Mouse (Mus musculus) heart, embryonic 13.5 days (tissue): ENCODE measurements around the gene Efcab2. TPM values are rescaled to one million over a fixed set of nuclear protein-coding genes. Genes with fewer than 3 reads are reported as not detected.

Experiments
- ATAC-seq: fragments of 200-750 bp; cut with Nextera tagmentation; 2 replicates; pipeline ENCODE4 v1.8.0; 2017; ENCODE audit warnings: moderate TSS enrichment; ENCODE audit not compliant: insufficient number of reproducible peaks, low FRiP score, low TSS enrichment; ENCODE audit errors: extremely low read depth
- H3K27ac ChIP-seq: fragments of 300-500 bp; sonication (generic); replicated peaks from 2 replicates; pipeline ENCODE4 v1.5.1; 2015; ENCODE audit warnings: moderate library complexity, mild to moderate bottlenecking, inconsistent platforms
- H3K27me3 ChIP-seq: fragments of 300-500 bp; sonication (generic); replicated peaks from 2 replicates; pipeline ENCODE4 v1.6.1; 2015; ENCODE audit warnings: mild to moderate bottlenecking, inconsistent platforms
- H3K36me3 ChIP-seq: fragments of 300-500 bp; sonication (generic); 2 replicates; pipeline ENCODE4 v1.6.1; 2015; ENCODE audit warnings: mild to moderate bottlenecking, inconsistent platforms
- H3K4me1 ChIP-seq: fragments of 300-500 bp; sonication (generic); 2 replicates; pipeline ENCODE4 v1.6.1; 2015; ENCODE audit warnings: inconsistent platforms
- H3K4me2 ChIP-seq: fragments of 300-500 bp; sonication (generic); 2 replicates; pipeline ENCODE4 v1.6.1; 2015; ENCODE audit warnings: inconsistent platforms, mild to moderate bottlenecking, moderate library complexity
- H3K4me3 ChIP-seq: fragments of 300-500 bp; sonication (generic); 2 replicates; pipeline ENCODE4 v1.5.1; 2015; ENCODE audit warnings: moderate library complexity, mild to moderate bottlenecking, inconsistent platforms
- H3K9ac ChIP-seq: fragments of 300-500 bp; sonication (generic); 2 replicates; pipeline ENCODE4 v1.6.1; 2015; ENCODE audit warnings: inconsistent platforms, mild to moderate bottlenecking, moderate library complexity
- H3K9me3 ChIP-seq: fragments of 300-500 bp; sonication (generic); 2 replicates; pipeline ENCODE4 v1.6.1; 2016; ENCODE audit warnings: inconsistent platforms
- WGBS: fragments of 180-500 bp; shearing (Covaris S2); methylation state at CpG from one replicate; pipeline ENCODE4 v1.1.7; 2015; ENCODE audit warnings: mixed read lengths; 5-methylcytosine and 5-hydroxymethylcytosine counted together
- microRNA-seq: library from miRNA; unstranded; fragments of <30 nt; microRNA quantifications from one replicate; pipeline ENCODE4, GENCODE M21; 2016
- polyA plus RNA-seq: library from polyadenylated mRNA; unstranded; fragments of >200 nt; fragmentation: Nextera tagmentation; extraction: Ambion mirVana; gene quantifications from 2 replicates; pipeline ENCODE4 v1.2.1, GENCODE M21; 2015

The Efcab2 gene
- polyA plus RNA-seq, 1 experiment from 2014 or later = 12.3 TPM

DNA sequence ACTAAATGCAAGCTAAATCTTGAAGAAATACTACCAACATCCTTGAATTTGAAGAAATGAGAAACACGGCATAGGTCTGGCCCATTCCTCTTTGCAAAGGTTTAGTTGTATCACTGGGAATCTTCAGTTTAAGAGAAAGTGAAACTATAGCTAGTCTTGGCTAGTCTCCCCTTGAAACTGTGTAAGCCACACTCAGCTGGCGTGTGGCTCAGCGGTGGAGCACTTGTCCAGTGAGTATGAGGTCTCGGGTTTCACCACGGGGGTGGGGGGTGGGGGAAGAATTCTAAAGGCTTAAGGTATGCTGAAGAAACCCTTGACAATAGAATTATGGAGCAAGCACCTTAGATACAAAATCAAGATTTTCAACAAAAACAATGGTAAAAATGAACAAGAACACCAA lies 117.3 kb downstream of the Efcab2 start:
- H3K4me1 ChIP-seq = no peaks in the 10 kb centered on the region
- no peaks in the 10 kb centered on the region for H3K27me3 ChIP-seq
- no peak overlapping the region for H3K4me3 ChIP-seq
- no peaks in the 10 kb centered on the region for H3K9me3 ChIP-seq
- H3K27ac ChIP-seq = no peak overlapping the region
- no peaks in the 10 kb centered on the region for H3K36me3 ChIP-seq
- WGBS = 36% methylated on average over 5 of the region's 5 CpGs
- no peak overlapping the region for H3K4me2 ChIP-seq
- no peak for ATAC-seq
- no peak overlapping the region for H3K9ac ChIP-seq

DNA sequence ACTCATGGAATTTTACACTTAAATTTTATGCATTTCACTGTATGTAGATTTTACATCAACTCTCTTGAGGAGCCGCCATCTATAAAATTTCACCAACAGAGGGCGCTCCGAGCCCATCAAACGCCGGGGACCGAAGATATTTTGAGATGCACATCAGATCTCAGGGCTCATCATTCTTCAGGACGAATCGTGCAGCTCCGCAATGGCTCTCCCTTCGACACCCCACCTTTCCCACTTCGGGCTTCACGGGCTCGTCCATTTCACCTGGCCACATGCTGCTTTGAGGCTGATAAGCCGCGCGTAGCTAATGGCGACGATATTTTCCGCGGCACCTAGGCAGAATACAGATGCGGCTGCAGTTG lies 121.3 kb downstream of the Efcab2 start:
- ATAC-seq = no peak
- Histone ChIP-seq H3K9ac (peak overlapping the region; percentile 92), H3K36me3 (no peaks in the 10 kb centered on the region), H3K9me3 (no peaks in the 10 kb centered on the region), H3K4me3 (peak overlapping the region; percentile 89), H3K4me1 (peaks cover 15% of the 10 kb centered on the region), H3K27me3 (no peaks in the 10 kb centered on the region), H3K27ac (peak overlapping the region; percentile 93), H3K4me2 (peak overlapping the region; percentile 92)
- under 1% methylated on average over 21 of the region's 21 CpGs for WGBS

DNA sequence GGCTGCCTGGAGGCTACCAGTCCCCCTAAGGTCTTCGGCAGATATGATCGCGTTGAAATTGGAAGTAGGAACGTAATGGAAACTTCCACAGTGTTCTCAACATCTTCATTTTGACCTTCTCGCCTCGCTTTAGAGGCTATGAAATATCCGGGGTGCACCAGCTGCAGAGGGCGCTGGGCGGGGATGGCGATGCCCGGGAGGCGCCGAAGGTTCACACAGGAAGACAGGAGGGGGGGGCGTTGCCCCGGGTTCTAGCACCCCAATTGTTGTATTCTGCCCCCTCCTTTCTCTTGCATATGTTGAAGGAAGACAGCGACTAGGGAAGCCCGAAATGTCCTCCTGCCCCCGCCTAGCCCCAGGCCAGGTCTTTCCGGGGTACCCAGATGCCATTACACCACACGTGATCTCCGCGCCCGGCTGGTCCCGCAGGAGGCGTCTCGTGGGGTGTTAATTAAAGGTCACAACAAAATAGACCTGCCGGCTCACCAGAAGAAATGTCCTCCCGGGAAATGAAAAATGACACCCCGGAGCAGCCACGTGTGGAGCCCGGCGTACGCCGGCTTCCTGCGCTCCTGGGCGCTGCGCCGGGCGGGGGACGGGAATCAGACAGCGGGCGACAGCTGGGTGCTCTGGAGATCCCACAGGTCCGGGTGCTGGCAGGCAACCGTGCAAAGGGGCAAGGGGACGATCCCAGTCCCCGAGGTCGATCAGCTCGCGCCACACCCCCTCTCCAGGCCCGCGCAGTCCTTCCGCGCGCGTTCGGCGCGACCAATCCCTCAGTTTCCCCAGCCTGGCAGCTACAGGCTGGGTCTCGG lies 121.9 kb downstream of the Efcab2 start:
- under 1% methylated on average over 59 of the region's 59 CpGs for WGBS
- Histone ChIP-seq H3K9me3 (no peaks in the 10 kb centered on the region), H3K27ac (peak overlapping the region; percentile 93)

DNA sequence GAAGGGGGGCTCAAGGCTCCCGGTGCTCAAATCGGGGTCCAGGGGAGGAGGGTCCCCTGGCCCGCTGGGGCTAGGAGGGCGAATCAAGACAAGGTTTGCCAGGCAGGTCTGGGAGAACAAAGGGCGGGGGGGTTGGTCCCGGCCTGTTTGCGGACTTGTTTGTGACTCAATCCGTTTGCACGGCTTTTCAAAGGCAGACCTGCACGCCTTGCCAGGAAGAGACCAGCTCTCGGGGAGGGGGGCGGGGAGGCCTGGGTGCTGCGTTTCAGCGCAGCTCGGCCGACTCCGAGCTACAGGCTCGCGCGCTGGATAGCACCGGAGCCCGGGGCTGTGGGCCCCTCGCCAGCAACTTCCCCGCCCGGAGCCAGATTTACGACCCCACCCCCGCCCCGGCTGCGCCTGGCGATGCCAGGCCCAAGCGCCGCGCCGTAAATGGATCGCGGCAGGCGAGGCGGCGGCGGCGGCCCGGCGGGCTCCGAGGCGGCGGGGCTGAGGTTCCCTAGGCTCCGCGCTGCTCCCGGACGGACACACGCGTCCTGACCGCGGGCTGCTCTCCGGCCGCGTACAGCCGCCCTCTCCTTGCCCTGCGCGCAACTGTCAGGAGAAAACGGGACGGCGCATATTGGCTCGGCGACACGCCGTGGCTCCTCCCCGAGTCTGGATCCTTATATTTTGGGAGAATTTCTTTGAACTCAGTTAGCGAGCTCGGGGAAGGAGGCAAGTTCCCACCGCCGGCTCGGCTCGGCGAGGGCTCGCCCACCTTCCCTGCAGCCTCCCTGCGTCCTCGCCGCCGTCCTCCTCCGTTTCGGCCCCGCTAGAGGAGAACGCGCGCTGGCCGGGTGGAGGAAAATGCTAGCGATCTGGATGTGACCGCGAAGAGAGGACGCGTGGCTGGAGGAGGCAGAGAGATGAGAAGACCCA lies 122.8 kb downstream of the Efcab2 start, which contains the start of gene Kif26b:
Gene Kif26b (plus strand): TSS at position 695 of the 921 bp plus-strand sequence.
- H3K9me3 ChIP-seq = no peaks in the 10 kb centered on the region
- no peaks in the 10 kb centered on the region; the same call in 1 of the 2 replicates for H3K36me3 ChIP-seq
- H3K4me2 ChIP-seq = peak within 1 kb of the TSS; percentile 92
- H3K9ac ChIP-seq = peak within 1 kb of the TSS; percentile 92
- peaks cover 31% of the 10 kb centered on the region for H3K4me1 ChIP-seq
- peak; percentile 32; the same call in 1 of the 2 replicates for ATAC-seq
- WGBS = under 1% methylated on average over 92 of the region's 92 CpGs
- no peaks in the 10 kb centered on the region for H3K27me3 ChIP-seq
- peak within 1 kb of the TSS; percentile 89 for H3K4me3 ChIP-seq
- H3K27ac ChIP-seq = peak within 1 kb of the TSS; percentile 93

More for the DNA sequence above, 121.9 kb downstream of the Efcab2 start:
- peak; percentile 22 for ATAC-seq
- Histone ChIP-seq H3K4me2 (peak overlapping the region; percentile 92), H3K4me3 (peak overlapping the region; percentile 89), H3K9ac (peak overlapping the region; percentile 92), H3K36me3 (no peaks in the 10 kb centered on the region; the same call in 1 of the 2 replicates), H3K4me1 (peaks cover 21% of the 10 kb centered on the region), H3K27me3 (no peaks in the 10 kb centered on the region)

DNA sequence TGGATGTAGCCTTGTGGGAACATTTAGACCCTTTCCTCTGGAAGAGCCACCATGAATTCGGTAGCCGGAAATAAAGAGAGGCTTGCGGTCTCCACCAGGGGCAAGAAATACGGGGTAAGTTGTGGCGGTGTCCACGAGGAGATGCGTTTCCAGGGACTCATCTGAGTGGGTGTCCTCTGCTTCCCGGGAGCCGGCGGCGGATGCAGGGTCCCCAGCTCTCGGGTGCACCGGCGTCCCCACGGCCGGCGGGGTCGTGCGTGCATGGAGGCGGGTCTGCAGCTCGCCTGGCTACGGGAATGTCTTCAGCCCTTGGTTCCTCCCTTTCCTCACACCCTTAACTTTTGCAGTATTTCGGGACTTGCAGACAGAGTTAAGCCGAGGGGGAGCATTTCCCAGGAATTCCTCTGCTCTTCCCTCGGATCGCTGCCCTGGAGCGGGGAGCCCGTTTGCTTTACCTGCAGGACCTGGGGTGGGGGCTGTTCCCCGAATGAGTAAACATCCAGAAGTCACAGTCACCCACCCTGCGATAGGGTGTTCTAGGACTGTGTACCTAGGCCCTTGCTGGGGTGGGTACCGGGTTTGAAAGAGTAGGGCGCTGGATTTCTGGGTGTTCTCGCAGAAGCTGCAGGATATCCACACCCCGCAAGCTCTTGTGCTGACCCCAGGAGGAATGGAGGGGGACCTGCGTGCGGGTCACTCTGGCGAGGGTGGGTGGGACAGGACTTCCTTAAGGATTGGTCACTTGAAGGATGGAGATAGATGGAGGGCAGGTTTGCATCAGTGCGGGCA lies 123.8 kb downstream of the Efcab2 start:
- no peaks in the 10 kb centered on the region; the same call in 1 of the 2 replicates for H3K36me3 ChIP-seq
- H3K4me1 ChIP-seq = peaks cover 39% of the 10 kb centered on the region
- H3K9me3 ChIP-seq = no peaks in the 10 kb centered on the region
- H3K27me3 ChIP-seq = no peaks in the 10 kb centered on the region
- peak overlapping the region; percentile 92 for H3K4me2 ChIP-seq
- peak overlapping the region; percentile 92 for H3K9ac ChIP-seq
- ATAC-seq = no peak
- peak overlapping the region; percentile 89 for H3K4me3 ChIP-seq
- H3K27ac ChIP-seq = peak overlapping the region; percentile 93
- WGBS = 1% methylated on average over 38 of the region's 38 CpGs

DNA sequence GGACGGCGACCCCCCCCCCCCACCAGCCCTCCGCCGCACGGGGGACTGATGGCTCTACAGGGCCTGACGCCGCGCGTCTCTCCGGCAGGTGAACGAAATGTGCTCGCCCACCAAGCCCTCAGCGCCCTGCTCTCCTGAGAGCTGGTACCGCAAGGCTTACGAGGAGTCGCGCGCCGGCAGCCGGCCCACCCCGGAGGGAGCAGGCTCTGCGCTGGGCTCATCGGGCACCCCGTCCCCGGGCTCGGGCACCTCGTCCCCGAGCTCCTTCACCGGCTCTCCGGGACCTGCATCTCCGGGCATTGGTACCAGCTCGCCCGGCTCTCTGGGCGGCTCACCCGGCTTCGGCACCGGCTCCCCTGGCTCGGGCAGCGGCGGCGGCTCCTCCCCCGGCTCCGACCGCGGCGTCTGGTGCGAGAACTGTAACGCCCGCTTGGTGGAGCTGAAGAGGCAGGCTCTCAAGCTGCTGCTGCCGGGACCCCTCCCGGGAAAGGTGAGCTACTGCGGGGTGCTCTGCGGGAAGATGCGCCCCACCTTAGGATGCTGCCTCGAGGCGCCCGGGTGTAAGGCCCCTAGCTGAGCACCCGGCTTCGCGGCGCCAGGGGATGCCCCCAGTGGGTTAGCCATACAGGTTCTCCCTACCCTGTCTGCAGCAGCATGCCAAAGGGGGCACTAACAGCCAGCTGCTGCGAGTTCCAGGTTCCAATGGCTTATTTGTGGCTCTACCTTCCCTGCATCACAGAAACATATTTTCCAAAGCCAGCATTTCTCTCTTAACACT lies 124.6 kb downstream of the Efcab2 start:
- peak overlapping the region; percentile 89 for H3K4me3 ChIP-seq
- H3K4me1 ChIP-seq = peaks cover 45% of the 10 kb centered on the region
- H3K4me2 ChIP-seq = peak overlapping the region; percentile 92
- H3K9me3 ChIP-seq = no peaks in the 10 kb centered on the region
- peaks cover 7% of the 10 kb centered on the region for H3K36me3 ChIP-seq
- peak overlapping the region; percentile 93 for H3K27ac ChIP-seq
- peak overlapping the region; percentile 92 for H3K9ac ChIP-seq
- under 1% methylated on average over 61 of the region's 62 CpGs for WGBS
- ATAC-seq = no peak
- H3K27me3 ChIP-seq = no peaks in the 10 kb centered on the region

Small RNAs within 50 kb of the gene (microRNA-seq; reads per million reads assigned to microRNA genes)
- gene Gm27458 = not detected

Other genes starting within 250 kb of the Efcab2 start
- 19.5 and 26.3 TPM in 2 replicates for gene Desi2, start 218.7 kb upstream of the Efcab2 start, polyA plus RNA-seq
- gene Cox20, start 87.0 kb upstream of the Efcab2 start, polyA plus RNA-seq = 197 and 213 TPM in 2 replicates
- gene Hnrnpu, start 68.3 kb upstream of the Efcab2 start, polyA plus RNA-seq = 196 and 202 TPM in 2 replicates
- gene Kif26b, start 123.0 kb downstream of the Efcab2 start, polyA plus RNA-seq = 8.8 and 9.7 TPM in 2 replicates